Mouse (Mus musculus) heart, adult 11 months (tissue): ENCODE results near the gene Gdf9.

ENCODE experiments used
- DNase-seq: peaks from one replicate; pipeline ENCODE4 v3.0.0; 2022

Gdf9 gene

DNA sequence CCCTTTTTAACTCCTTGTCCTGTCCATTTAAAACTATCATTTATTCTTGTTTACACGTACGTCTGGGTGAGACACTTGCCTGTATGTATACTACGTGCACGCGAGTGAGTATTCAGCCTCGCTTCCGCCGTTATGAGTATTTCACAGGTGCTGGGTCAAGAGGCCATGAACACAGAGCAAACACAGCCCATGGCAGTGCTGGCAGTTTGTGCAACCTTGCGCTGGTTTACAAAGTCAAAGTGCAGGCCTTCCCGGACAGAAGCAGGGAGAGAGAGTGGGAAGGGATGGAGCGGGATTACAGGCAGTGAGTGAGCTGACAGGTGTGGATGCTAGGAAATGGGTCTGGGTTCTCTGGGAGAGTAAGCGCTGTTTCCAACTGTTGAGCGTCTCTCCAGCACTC, 15.4 kb downstream of the Gdf9 start:
- DNase-seq: no peak

DNA sequence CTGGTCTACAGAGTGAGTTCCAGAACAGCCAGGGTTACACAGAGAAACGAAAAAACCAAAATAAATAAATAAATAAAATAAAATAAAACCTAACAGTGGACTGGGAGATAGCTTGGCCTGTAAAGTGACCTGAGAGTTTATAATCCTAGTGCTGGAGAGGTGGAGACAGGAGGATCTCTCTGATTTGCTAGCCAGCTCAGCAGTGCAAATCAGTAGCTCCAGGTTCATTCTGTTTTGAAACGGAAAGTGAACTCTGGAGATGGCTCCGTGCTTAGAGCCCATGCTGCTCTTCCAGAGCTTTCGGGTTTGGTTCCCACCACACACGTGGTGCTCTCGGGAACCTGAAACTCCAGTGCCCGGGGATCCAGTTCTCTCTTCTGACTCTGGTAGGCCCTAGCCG, 17.2 kb downstream of the Gdf9 start:
- DNase-seq: no peak

DNA sequence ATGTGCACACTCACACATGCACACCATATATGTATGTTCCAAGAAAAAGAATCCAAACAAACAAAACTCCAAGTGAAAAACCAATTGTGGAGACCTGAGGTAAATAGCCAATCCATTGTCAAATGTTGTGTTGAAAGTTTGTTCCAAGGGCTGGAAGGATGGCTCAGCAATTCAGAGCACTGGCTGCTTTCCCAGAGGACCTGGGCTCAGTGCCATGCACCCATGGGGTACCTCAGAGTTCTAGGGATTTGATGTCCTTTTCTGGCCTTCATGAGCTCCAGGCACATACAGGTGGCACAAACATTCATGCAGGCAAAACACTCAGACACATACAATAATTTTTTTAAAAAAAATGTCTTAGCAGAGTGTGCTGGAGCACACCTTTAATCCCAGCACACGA, 17.7 kb downstream of the Gdf9 start:
- peak; percentile 95 for DNase-seq

DNA sequence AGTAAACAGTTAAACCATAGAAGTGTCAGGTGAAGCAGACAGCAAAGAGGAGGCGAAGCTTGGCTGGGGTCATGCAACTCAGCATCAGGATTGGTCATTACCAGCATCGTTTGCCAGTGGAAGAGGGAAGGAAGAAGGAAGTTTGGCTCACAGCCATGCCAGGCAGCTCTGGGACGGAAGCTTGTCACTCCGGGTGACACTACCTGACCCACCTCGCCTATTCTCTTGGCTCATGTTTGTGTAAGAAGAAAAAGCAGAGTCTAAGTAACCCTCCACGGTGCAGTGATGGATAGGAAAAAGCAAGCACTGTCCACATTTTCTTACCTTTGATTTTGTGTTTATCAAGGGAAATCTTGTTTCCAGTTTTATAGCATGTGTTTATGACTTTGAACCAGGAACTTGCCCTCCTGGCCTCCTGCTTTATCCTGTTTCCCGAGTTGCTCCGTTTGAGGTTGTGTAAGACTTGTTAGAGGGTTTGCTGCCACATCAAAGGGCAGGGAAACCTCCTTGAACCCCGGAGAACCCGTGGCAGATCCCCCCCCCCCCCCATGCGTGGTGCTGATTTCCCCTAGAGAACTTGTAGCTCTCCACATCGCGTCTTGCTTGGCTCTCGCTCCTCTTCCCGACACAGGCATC, 19.4 kb downstream of the Gdf9 start:
- DNase-seq: no peak

DNA sequence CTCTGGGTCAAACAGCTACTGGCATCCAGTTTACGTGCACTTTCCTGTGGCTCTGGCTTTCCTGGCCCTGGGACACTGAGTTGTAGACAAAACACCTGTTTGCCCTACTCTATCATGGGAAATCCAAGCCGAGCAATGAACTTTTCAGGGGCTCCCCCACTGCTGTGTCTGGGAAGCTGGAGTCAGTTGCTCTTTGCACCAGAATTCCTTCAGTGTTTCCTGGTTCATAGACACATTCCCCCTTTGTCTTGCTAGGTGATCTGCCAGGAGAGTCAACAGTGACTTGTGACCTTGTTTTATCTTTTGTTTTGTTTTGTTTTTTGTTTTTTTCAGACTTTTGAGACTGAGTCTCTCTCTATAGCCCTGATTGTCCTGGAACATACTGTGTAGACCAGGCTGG, 20.5 kb downstream of the Gdf9 start:
- no peak for DNase-seq

DNA sequence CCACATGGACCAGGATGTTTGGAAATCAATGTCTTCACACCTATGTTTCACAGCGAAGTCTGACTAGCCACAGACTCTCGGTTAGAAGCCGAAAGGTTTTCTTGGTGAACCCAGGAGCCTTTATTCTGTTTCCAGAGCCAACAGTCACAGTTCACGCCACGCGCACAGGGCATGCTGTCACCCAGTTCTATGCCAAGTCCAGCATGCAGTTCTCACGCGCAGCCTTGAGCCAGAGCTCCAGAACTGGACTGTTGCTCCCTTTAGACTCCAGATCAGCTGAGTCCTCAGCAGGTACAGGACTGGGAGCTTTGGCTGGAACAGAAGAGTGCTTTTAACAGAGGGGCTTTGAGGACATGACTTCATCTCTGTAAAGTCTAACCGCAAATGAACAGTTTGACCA, 21.6 kb downstream of the Gdf9 start:
- DNase-seq: no peak

DNA sequence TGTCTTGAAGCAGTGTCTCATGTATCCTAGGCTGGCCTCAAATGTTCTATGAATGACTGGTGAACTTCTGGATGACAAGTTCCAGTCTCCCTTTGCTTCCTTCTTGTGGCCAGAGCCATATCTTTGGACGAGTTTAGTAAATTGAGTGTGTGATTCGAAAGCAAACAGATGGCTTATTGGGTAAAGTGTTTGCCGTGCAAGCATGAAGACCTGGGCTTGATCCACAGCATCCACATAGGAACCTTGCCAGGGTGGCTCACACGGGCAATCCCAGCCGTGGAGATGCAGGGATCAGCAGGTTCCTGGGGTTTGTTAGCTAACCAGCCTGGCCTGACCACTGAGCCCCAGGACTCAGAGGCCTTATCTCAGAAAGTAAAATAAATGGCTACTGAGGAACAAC, 22.2 kb downstream of the Gdf9 start:
- no peak for DNase-seq

DNA sequence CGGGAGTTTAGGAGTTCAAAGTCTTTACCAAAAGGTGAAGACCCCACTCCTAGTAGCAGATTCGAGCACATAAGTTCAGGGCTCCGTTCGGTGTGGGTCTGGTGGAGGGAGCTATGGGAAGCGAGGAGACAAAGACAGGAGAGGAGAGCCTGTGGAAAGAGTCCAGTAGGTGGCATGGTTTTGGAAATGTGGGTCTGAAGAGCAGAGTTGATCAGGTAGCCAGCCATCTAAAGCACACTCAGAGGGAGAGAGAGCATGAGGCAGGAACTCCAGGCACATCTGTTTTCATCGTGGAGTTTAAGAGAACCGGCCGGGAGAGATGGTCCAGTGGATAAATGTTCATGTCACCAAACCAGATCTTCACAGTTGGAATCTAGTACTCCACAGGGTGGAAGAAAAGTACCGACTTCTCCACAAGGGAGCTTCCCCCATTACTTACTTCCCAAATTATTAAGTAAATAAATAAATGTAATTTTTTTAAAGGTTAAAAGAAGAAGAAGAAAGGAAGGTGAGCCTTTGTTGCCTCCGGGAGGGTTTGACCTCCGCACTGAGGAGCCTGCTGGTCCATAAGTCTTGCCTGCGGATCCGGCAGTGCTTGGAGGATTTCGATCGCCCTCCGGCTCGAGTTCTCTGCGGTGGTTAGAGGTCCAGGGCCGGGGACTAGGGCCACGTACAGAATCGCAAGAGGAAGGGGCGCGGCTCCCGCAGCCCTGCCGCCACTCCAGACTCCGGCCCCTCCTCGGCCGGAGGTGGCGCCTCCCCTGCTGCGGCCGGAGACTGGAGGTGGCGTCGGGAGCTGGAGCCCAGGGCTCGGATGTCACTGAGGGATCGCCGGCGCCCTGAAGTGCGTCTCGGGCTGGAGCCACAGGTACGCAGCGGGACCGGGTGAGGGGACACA, 25.9 kb downstream of the Gdf9 start, which contains the start of the genes Gm10447 and Shroom1:
TSS of gene Gm10447 (minus strand) at position 637 of the 898 bp plus-strand sequence.
TSS of gene Shroom1 (plus strand) at position 732 of the 898 bp plus-strand sequence.
- peak; percentile 97 for DNase-seq

DNA sequence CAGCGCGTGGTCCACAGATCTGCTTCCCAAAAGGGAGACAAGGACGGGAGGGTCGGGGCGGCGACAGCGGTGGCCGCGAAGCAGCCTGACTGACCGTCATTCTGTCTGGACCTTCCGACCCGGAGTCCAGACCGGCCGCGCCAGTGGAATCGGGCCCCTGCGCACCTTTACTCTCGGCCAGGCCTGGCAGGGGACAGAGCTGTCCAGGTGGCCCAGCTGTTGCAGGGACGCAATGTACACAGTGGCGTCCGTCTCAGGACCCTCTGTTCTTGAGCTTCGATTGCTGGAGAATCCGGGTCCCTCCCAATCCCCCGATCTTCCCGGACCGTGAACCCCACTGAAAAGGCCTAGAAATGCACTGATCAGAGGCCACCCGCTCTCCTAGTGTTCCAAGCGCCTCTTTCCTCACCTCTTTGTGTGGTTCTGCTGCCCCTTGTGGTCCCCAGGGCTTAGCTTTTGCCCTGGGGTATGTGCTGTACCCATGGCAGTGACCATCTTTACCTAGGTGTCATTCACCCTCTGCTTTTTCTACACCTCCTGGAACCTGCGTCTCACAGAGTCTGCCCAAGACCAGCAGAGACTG, 26.6 kb downstream of the Gdf9 start:
- DNase-seq: no peak

DNA sequence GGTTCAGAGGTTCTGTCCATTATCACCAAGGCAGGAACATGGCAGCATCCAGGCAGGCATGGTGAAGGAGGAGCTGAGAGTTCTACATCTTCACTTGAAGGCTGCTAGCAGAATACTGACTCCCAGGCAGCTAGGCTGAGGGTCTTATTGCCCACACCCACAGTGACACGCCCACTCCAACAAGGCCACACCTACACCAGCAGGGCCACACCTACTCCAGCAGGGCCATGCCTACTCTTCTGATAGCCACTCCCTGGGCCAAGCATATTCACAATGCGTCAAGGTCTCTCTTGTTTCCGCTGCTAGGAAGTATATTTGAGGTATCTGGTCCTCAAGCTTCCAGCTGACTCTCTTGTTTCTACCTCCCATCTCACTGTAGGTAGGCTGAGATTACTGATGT, 28.2 kb downstream of the Gdf9 start:
- DNase-seq: no peak

DNA sequence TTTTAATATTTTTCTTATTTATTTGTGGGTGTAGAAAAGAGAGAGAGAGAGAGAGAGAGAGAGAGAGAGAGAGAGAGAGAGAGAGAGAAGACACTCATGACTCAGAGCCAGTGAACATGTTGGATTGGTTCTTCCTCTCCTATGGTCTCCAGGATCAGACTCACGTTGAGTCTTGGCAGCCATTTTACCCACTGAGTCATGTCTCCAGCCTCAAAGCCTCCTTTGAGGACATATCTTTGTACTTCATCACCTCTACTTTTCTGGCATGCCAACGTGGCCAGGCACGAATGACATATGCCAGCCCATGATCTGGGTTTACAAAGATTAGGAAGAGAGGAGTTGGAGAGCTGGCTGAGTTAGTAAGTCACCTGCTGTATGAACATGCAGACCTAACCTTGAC, 29.4 kb downstream of the Gdf9 start:
- no peak for DNase-seq

DNA sequence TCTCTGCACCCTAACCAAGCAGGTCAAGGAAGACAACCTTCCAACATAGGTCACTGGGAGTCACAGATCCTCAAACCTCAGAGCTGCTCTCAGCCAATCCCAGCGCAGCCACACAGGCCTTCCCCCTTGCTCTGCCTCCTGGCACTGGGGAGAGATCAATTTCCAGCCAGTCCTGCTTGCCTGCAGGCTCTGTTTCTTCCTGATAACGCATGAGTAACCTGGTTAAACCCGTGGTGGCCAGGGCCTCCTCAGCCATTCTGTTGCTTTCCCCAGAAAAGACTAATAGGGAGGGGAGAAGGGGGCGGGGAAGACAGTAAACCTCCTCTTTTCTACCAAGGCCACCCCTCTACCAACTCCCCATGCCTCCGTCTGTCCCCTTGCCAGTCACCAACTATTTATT, 30.9 kb downstream of the Gdf9 start:
- DNase-seq: no peak

DNA sequence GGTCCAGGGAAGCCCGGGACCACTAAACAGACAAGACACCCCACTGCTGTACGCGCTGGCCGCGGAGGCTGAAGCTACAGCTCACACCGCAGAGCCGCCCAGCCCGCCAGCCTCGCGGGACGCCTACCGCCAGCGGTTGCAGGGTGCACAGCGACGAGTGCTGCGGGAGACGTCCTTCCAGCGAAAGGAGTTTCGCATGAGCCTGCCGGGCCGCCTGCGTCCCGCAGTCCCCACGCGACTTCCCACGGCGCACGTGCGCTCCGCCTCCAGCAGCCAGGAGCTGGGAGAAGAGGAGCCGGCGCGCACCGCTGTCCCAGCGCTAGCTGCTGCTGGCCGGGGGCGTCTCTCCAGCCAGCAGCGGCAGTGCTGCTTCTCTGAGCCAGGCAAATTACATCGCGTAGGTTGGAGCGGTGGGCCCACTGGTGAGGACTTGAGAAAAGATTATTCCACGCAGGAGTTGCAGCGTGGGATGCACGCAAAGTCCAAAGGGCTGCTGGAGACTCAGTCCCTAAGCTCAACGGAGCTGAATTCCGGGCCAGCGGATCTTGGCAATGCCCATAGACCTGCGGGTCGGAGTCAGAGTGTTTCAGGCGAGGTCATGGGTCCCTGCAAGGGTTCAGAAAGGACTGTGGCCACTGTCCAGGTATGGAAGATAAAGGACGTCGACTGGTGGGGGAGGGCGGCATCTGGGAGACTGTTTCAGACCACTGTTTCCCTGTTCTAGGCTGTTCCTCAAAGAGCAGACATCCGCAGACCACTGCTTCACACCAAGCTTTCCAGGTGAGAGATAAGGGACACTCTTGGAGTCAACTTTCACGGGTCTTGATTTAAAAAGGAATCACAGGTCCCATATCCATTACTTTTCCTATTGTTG, 33.0 kb downstream of the Gdf9 start:
- DNase-seq: no peak

DNA sequence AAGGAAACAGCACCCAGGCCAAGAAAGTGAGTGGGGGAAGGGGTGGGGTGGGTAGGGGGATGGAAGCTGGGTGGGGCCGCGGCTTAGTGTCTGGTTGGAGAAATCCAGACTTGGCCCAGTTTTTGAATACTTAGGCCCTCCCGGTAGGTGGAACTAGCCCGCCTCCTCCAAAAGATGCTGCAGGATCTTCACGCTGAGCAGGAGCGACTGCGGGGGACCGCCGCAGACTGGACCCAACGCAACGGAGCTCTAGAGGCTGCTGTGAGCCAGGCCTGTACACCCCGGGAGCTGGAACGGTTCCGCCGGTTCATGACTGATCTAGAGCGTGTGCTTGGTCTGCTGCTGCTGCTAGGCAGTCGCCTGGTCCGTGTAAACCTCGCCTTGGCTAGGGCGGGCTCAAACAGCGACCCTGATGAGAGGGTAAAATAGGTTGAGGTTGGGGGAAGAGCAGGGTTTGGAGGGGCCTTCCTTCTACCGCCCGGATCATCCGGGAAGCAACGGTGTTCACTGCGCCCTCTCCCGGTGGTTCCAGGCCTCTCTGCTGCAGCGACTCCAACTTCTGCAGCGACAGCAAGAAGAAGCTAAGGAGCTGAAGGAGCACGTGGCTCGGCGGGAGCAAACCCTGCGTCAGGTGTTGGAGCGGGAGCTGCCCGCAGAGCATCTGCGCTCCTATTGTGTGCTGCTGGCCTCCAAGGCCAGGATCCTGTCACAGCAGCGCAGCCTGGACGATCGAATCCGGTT, 35.6 kb downstream of the Gdf9 start:
- peak; percentile 96 for DNase-seq

DNA sequence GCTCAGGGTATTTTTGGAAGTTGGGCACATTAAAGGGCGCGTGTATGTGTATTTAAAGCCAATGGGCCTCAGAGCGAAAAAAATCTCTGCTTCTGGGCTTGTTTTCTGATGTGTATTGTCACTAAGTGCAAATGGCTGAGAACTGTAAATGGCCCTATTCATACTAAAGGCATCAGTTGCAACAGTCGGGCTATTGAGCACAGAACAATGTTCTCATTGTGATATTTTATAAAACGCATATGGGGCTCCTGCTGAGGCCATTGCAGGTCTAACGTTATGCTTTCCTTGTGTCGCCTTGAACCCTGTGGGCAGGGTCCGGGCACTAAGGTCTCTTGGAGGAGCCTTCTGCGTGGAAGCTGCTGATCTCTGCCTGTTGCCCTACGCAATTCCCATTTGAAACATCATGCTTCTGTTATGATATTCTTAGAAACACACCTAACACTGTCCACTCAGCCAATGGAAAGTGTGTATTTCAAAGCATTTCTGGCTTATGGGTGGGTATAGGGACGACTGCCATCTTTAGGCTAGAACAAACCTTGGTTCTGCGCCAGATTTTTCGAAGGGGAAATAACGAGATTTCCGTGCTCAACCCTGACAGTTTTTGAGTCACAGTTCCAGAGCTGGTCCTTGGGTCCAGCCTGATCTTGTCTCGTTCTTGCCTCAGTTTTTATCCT, 38.6 kb downstream of the Gdf9 start:
- DNase-seq: no peak

DNA sequence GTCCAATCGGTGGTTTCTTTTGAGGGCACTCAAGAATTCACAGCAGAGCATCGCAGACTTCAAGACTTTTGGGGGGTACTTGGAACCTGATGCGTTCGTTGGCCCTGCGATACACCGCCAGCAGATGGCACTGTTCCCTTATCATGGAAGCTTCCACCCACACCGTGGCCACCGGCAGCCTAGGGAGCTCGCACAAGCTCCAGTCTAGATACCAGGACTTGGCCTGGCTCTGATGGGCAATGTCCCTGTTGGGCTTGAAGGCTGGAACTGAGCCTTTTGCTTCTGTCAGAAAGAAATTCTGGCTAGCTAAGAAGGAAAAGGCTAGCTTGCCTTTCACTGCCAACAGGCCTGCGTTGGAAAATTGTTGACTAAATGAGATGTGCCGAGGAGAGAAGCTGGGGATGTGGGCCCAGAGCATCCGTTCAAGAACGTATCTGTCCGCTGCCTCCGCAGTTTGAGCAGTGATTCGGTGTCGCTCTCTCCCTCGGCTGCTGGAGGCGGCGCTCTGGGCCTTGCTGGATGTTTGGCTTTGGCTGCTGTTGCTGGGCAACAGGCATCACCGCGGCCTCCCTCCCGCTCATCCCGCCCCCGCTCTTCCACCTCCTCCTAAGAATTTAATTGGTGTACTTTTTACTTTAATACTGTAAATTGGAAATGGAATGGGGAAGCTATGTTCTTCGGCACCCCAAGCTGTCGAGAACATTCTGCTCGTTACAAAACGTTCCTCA, 39.3 kb downstream of the Gdf9 start, which contains the start of gene Gm9837:
TSS of gene Gm9837 (minus strand) at position 512 of the 728 bp plus-strand sequence.
- DNase-seq: peak; percentile 98

DNA sequence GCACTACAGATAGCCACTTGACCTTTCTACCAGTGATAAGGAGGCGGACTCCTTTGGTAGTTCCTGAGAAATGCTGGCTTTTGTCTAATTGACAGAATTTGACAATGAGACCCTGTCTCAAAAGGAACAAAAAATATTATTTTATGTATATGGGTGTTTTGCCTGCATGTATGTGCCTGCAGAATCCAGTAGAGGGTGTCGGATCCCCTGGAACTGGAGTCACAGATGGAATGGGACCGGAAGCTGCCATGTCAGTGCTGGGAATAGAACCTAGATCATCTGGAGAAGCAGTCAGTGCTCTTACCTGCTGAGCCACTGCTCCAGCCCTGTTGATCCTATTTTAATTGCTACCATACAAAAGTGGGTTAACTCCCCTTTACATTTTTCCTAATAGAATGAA, 41.9 kb downstream of the Gdf9 start:
- DNase-seq: no peak

DNA sequence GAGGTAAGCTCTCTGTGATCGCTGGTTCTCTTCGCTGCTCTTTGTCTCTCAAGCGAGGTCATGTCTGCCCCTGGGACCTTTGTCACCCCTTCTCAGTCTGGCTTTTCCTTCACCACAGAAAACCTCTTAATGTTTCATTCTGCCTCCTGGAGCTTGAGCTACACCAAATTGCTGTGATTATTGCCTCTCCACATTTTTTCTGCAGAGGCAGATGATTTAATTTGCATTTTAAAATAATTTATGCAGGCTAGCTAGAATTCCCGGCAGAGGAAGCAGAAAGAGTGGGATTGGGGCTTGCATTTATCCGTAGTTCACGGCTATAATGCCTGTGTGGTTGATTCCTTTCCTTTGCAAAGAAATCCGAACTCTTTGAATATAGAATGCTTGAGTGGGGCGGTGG, 44.8 kb downstream of the Gdf9 start:
- no peak for DNase-seq

DNA sequence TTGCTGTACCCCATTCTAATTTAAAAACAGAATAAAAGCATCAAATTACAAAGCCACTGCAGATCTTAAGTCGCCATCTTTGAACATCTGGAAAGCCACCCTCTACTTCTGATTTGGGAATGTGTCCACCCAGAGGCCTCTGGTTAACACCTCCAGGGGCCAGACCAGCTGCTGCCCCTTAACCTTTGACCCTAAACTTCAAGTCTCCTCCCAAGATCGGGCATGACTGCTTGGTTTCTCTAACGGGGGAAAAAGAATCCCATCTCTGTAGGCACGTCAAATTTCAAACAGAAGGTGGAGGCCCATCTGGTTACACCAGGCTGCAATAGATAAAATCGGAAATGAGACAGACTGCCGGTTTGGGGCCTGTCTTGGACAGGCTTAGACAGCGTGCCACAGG, 47.0 kb downstream of the Gdf9 start:
- no peak for DNase-seq

DNA sequence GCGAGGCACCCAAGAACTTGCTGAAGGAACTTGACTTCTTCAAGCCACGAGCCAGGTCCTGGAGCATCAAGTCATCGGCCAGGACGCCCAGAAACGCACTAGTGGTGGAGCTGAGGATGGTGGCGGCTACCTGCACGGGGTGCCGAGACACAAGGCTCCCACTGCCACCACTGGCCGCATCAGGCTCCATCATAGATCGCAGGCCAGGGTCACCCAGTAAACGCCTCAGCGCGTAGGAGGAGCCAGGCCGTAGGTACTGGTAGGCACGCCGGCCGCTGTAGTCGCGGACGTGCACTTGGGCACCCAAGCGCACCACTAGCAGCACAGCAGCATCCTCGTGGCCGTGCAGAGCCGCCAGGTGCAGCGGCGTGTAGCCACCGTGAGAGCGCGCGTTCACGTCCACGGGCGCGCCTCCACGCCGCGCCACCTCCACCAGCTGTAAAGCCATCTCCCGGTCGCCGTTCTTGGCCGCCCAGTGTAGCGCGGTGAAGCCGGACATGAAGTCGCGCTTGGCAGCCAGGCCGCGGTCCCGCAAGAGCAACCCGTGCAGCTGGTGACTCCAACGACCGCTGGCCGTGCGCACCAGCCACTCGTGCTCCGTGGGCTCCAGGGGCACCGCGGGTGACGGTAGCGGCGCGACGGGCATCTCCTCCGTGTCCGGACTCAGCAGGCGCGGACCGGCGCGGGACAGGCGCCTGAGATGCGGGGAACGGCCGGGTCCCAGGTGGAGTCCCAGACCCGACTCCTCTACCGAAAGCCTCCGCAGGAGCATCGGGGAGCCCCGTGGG, 47.8 kb downstream of the Gdf9 start:
- no peak for DNase-seq
